Mouse (Mus musculus) hindbrain, embryonic 13.5 days (tissue): ENCODE data around the gene Zfp949. TPM values are rescaled to one million over a fixed set of nuclear protein-coding genes. Genes with fewer than 3 reads are reported as not detected.
A peak's percentile ranks its signal among the peaks of the same experiment; 100 is the strongest.

Experiments used
- ATAC-seq: fragments of 200-750 bp; cut with Nextera tagmentation; 2 replicates; pipeline ENCODE4 v1.8.0; 2017; ENCODE audit warnings: moderate TSS enrichment; ENCODE audit not compliant: low FRiP score
- H3K27ac ChIP-seq: fragments of 300-500 bp; sonication (generic); 2 replicates; pipeline ENCODE4 v1.5.1; 2015; ENCODE audit warnings: inconsistent platforms, mild to moderate bottlenecking, moderate library complexity
- H3K27me3 ChIP-seq: fragments of 300-500 bp; sonication (generic); 2 replicates; pipeline ENCODE4 v1.6.1; 2015; ENCODE audit warnings: mild to moderate bottlenecking, inconsistent platforms
- H3K36me3 ChIP-seq: fragments of 300-500 bp; sonication (generic); 2 replicates; pipeline ENCODE4 v1.6.1; 2015; ENCODE audit warnings: mild to moderate bottlenecking, inconsistent platforms
- H3K4me1 ChIP-seq: fragments of 300-500 bp; sonication (generic); replicated peaks from 2 replicates; pipeline ENCODE4 v1.6.1; 2015; ENCODE audit warnings: inconsistent platforms
- H3K4me2 ChIP-seq: fragments of 300-500 bp; sonication (generic); 2 replicates; pipeline ENCODE4 v1.6.1; 2015; ENCODE audit warnings: inconsistent platforms, mild to moderate bottlenecking, moderate library complexity
- H3K4me3 ChIP-seq: fragments of 300-500 bp; sonication (generic); 2 replicates; pipeline ENCODE4 v1.5.1; 2015; ENCODE audit warnings: mild to moderate bottlenecking, inconsistent platforms
- H3K9ac ChIP-seq: fragments of 300-500 bp; sonication (generic); 2 replicates; pipeline ENCODE4 v1.6.1; 2015; ENCODE audit warnings: mild to moderate bottlenecking, inconsistent platforms
- H3K9me3 ChIP-seq: fragments of 300-500 bp; sonication (generic); 2 replicates; pipeline ENCODE4 v1.6.1; 2016; ENCODE audit warnings: inconsistent platforms
- WGBS: fragments of 180-500 bp; shearing (Covaris S2); methylation state at CpG from one replicate; pipeline ENCODE4 v1.1.7; 2015; 5-methylcytosine and 5-hydroxymethylcytosine counted together
- polyA plus RNA-seq: library from polyadenylated mRNA; unstranded; fragments of >200 nt; fragmentation: Nextera tagmentation; extraction: Ambion mirVana; gene quantifications from 2 replicates; pipeline ENCODE4 v1.2.1, GENCODE M21; 2015

Zfp949 gene
- polyA plus RNA-seq, 1 experiment from 2014 or later, result 20.1 TPM

GRCm38 (mm10) chr9:88524367-88524766 is 23.5 kb upstream of the Zfp949 start:
- Histone ChIP-seq H3K9me3 (no peaks in the 10 kb centered on the region), H3K9ac (no peak overlapping the region), H3K4me1 (peaks cover 23% of the 10 kb centered on the region), H3K27me3 (no peaks in the 10 kb centered on the region), H3K4me3 (no peak overlapping the region), H3K4me2 (no peak overlapping the region), H3K36me3 (peaks cover 18% of the 10 kb centered on the region), H3K27ac (no peak overlapping the region)
- no peak for ATAC-seq
- WGBS, result 92% methylated on average over 2 of the region's 2 CpGs

GRCm38 (mm10) chr9:88524796-88525195 is 23.0 kb upstream of the Zfp949 start:
- Histone ChIP-seq H3K9me3 (no peaks in the 10 kb centered on the region), H3K27ac (no peak overlapping the region), H3K36me3 (peaks cover 14% of the 10 kb centered on the region), H3K4me2 (no peak overlapping the region), H3K4me3 (no peak overlapping the region), H3K27me3 (no peaks in the 10 kb centered on the region), H3K4me1 (peaks cover 18% of the 10 kb centered on the region), H3K9ac (no peak overlapping the region)
- 82% methylated on average over 3 of the region's 3 CpGs for WGBS
- ATAC-seq, result no peak

GRCm38 (mm10) chr9:88525341-88525740 is 22.5 kb upstream of the Zfp949 start:
- Histone ChIP-seq H3K36me3 (peaks cover 8% of the 10 kb centered on the region), H3K4me2 (no peak overlapping the region), H3K27ac (no peak overlapping the region), H3K4me1 (peaks cover 13% of the 10 kb centered on the region), H3K9ac (no peak overlapping the region), H3K9me3 (no peaks in the 10 kb centered on the region), H3K4me3 (no peak overlapping the region), H3K27me3 (no peaks in the 10 kb centered on the region)
- 88% methylated on average over 6 of the region's 6 CpGs for WGBS
- ATAC-seq, result no peak

GRCm38 (mm10) chr9:88527956-88528355 is 19.9 kb upstream of the Zfp949 start:
- H3K4me2 ChIP-seq, result no peak overlapping the region
- WGBS, result 87% methylated on average over 4 of the region's 4 CpGs
- peaks cover 4% of the 10 kb centered on the region; the same call in 1 of the 2 replicates for H3K4me1 ChIP-seq

GRCm38 (mm10) chr9:88528736-88529135 is 19.1 kb upstream of the Zfp949 start:
- Histone ChIP-seq H3K4me1 (no peaks in the 10 kb centered on the region), H3K4me3 (no peak overlapping the region), H3K4me2 (no peak overlapping the region), H3K27ac (no peak overlapping the region), H3K36me3 (no peaks in the 10 kb centered on the region), H3K27me3 (no peaks in the 10 kb centered on the region), H3K9ac (no peak overlapping the region), H3K9me3 (no peaks in the 10 kb centered on the region)
- ATAC-seq, result no peak
- WGBS, result 81% methylated on average over 5 of the region's 5 CpGs

More at GRCm38 (mm10) chr9:88527956-88528355, 19.9 kb upstream of the Zfp949 start:
- no peaks in the 10 kb centered on the region for H3K36me3 ChIP-seq
- H3K9ac ChIP-seq, result no peak overlapping the region
- ATAC-seq, result no peak
- no peaks in the 10 kb centered on the region for H3K27me3 ChIP-seq
- H3K4me3 ChIP-seq, result no peak overlapping the region
- no peaks in the 10 kb centered on the region for H3K9me3 ChIP-seq
- H3K27ac ChIP-seq, result no peak overlapping the region

- H3K4me2 ChIP-seq, result no peak overlapping the region
- no peak overlapping the region for H3K27ac ChIP-seq
- H3K4me3 ChIP-seq, result no peak overlapping the region
- 90% methylated on average over 3 of the region's 3 CpGs for WGBS
- no peak overlapping the region for H3K9ac ChIP-seq
- H3K9me3 ChIP-seq, result no peaks in the 10 kb centered on the region
- ATAC-seq, result no peak
- no peaks in the 10 kb centered on the region for H3K36me3 ChIP-seq
- no peaks in the 10 kb centered on the region for H3K27me3 ChIP-seq
- no peaks in the 10 kb centered on the region for H3K4me1 ChIP-seq
Measured at GRCm38 (mm10) chr9:88529571-88529970, 18.2 kb upstream of the Zfp949 start.

- Histone ChIP-seq H3K4me2 (no peak overlapping the region), H3K9ac (no peak overlapping the region), H3K36me3 (no peaks in the 10 kb centered on the region), H3K9me3 (no peaks in the 10 kb centered on the region), H3K27me3 (no peaks in the 10 kb centered on the region), H3K4me3 (no peak overlapping the region), H3K27ac (no peak overlapping the region), H3K4me1 (no peaks in the 10 kb centered on the region)
- ATAC-seq, result no peak
- 89% methylated on average over 5 of the region's 5 CpGs for WGBS
Measured at GRCm38 (mm10) chr9:88529979-88530580, 17.7 kb upstream of the Zfp949 start.

GRCm38 (mm10) chr9:88534093-88534492 is 13.7 kb upstream of the Zfp949 start:
- H3K27me3 ChIP-seq, result no peaks in the 10 kb centered on the region
- WGBS, result 88% methylated on average over 5 of the region's 5 CpGs
- H3K4me1 ChIP-seq, result no peaks in the 10 kb centered on the region
- H3K4me3 ChIP-seq, result no peak overlapping the region
- no peaks in the 10 kb centered on the region for H3K36me3 ChIP-seq
- ATAC-seq, result no peak
- H3K9me3 ChIP-seq, result no peaks in the 10 kb centered on the region
- H3K4me2 ChIP-seq, result no peak overlapping the region
- no peak overlapping the region for H3K27ac ChIP-seq
- H3K9ac ChIP-seq, result no peak overlapping the region

GRCm38 (mm10) chr9:88539546-88540224 is 8.1 kb upstream of the Zfp949 start:
- WGBS, result 79% methylated on average over 5 of the region's 5 CpGs
- no peaks in the 10 kb centered on the region for H3K27me3 ChIP-seq
- no peak overlapping the region for H3K4me2 ChIP-seq
- no peaks in the 10 kb centered on the region for H3K36me3 ChIP-seq
- H3K9ac ChIP-seq, result no peak overlapping the region
- no peak for ATAC-seq
- H3K27ac ChIP-seq, result no peak overlapping the region
- H3K9me3 ChIP-seq, result no peaks in the 10 kb centered on the region
- no peak overlapping the region for H3K4me3 ChIP-seq
- no peaks in the 10 kb centered on the region for H3K4me1 ChIP-seq

GRCm38 (mm10) chr9:88542816-88543215 is 5.0 kb upstream of the Zfp949 start:
- no peak overlapping the region for H3K4me2 ChIP-seq
- 27% methylated on average over 2 of the region's 2 CpGs for WGBS
- H3K27ac ChIP-seq, result no peak overlapping the region
- no peaks in the 10 kb centered on the region for H3K27me3 ChIP-seq
- H3K9me3 ChIP-seq, result no peaks in the 10 kb centered on the region
- ATAC-seq, result peak; percentile 50; the same call in 1 of the 2 replicates
- H3K9ac ChIP-seq, result no peak overlapping the region
- H3K4me1 ChIP-seq, result peaks cover 5% of the 10 kb centered on the region; the same call in 1 of the 2 replicates
- H3K36me3 ChIP-seq, result no peaks in the 10 kb centered on the region
- no peak overlapping the region for H3K4me3 ChIP-seq

- H3K4me1 ChIP-seq, result peaks cover 25% of the 10 kb centered on the region
- no peaks in the 10 kb centered on the region for H3K36me3 ChIP-seq
- no peak overlapping the region for H3K4me3 ChIP-seq
- no peaks in the 10 kb centered on the region for H3K27me3 ChIP-seq
- no peak overlapping the region for H3K27ac ChIP-seq
- no peak for ATAC-seq
- H3K9ac ChIP-seq, result no peak overlapping the region
- H3K9me3 ChIP-seq, result no peaks in the 10 kb centered on the region
- H3K4me2 ChIP-seq, result no peak overlapping the region
- 31% methylated on average over 3 of the region's 3 CpGs for WGBS
Measured at GRCm38 (mm10) chr9:88545534-88545933, 2.3 kb upstream of the Zfp949 start.

GRCm38 (mm10) chr9:88546166-88546565 is 1.7 kb upstream of the Zfp949 start:
- no peak for ATAC-seq
- no peak overlapping the region for H3K27ac ChIP-seq
- H3K36me3 ChIP-seq, result no peaks in the 10 kb centered on the region
- no peaks in the 10 kb centered on the region for H3K9me3 ChIP-seq
- no peak overlapping the region for H3K9ac ChIP-seq
- H3K4me3 ChIP-seq, result no peak overlapping the region
- 5% methylated on average over 2 of the region's 2 CpGs for WGBS
- no peaks in the 10 kb centered on the region for H3K27me3 ChIP-seq
- H3K4me2 ChIP-seq, result no peak overlapping the region
- H3K4me1 ChIP-seq, result peaks cover 32% of the 10 kb centered on the region

GRCm38 (mm10) chr9:88546657-88547056 is 1.2 kb upstream of the Zfp949 start:
- WGBS, result 73% methylated on average over 8 of the region's 8 CpGs
- no peaks in the 10 kb centered on the region for H3K27me3 ChIP-seq

More at GRCm38 (mm10) chr9:88546657-88547056, 1.2 kb upstream of the Zfp949 start:
- Histone ChIP-seq H3K4me2 (no peak overlapping the region), H3K9ac (no peak overlapping the region), H3K4me3 (no peak overlapping the region), H3K36me3 (no peaks in the 10 kb centered on the region), H3K27ac (no peak overlapping the region), H3K4me1 (peaks cover 36% of the 10 kb centered on the region), H3K9me3 (no peaks in the 10 kb centered on the region)
- ATAC-seq, result no peak
